Mouse (Mus musculus): Measurements from ENCODE around the gene Sec24d. TPM values are rescaled to one million over a fixed set of nuclear protein-coding genes. Genes with fewer than 3 reads are reported as not detected.

The Sec24d gene
- total RNA-seq, 2 experiments from 2014 or later, result 44.9 to 68.2 TPM

GRCm38 (mm10) chr3:123386157-123386780, 119.0 kb downstream of the Sec24d start:
- ATAC-seq (replicated peaks; ENCODE audit: poor library complexity), result peak; percentile 25

- ATAC-seq (replicated peaks; ENCODE audit: poor library complexity), result no peak
Measured at GRCm38 (mm10) chr3:123391180-123391579, 123.9 kb downstream of the Sec24d start.

GRCm38 (mm10) chr3:123395611-123396010, 128.4 kb downstream of the Sec24d start:
- ATAC-seq (replicated peaks; ENCODE audit: poor library complexity), result no peak

- ATAC-seq (replicated peaks; ENCODE audit: poor library complexity), result no peak
Measured at GRCm38 (mm10) chr3:123397562-123398481, 130.6 kb downstream of the Sec24d start.

GRCm38 (mm10) chr3:123404945-123405344, 137.7 kb downstream of the Sec24d start:
- ATAC-seq (replicated peaks; ENCODE audit: poor library complexity), result peak; percentile 89

- no peak for ATAC-seq (replicated peaks; ENCODE audit: poor library complexity)
Measured at GRCm38 (mm10) chr3:123411821-123412578, 144.7 kb downstream of the Sec24d start.

- ATAC-seq (replicated peaks; ENCODE audit: poor library complexity), result no peak
Measured at GRCm38 (mm10) chr3:123413173-123413572, 145.9 kb downstream of the Sec24d start.

Other genes with a start within 250 kb of the Sec24d start
- not detected in 2 replicates for gene Myoz2, start 232.4 kb upstream of the Sec24d start, total RNA-seq (2015)
- gene Myoz2, start 232.4 kb upstream of the Sec24d start, total RNA-seq (2017), result not detected in 2 replicates
- gene Synpo2, start 31.3 kb upstream of the Sec24d start, total RNA-seq (2015), result 0.34 and 0.57 TPM in 2 replicates
- gene Synpo2, start 31.3 kb upstream of the Sec24d start, total RNA-seq (2017), result 0.17 and 0.30 TPM in 2 replicates
- 19.9 and 20.4 TPM in 2 replicates for gene Mettl14, start 118.7 kb downstream of the Sec24d start, total RNA-seq (2015)
- 24.3 and 31.6 TPM in 2 replicates for gene Mettl14, start 118.7 kb downstream of the Sec24d start, total RNA-seq (2017)
- not detected in 2 replicates for gene Prss12, start 179.5 kb downstream of the Sec24d start, total RNA-seq (2015)
- gene Prss12, start 179.5 kb downstream of the Sec24d start, total RNA-seq (2017), result not detected in 2 replicates

Measured in megakaryocyte progenitor cell, adult 5-6 weeks (primary cell).